Mouse (Mus musculus): ENCODE data around the gene Tagln. TPM values are rescaled to one million over a fixed set of nuclear protein-coding genes. Genes with fewer than 3 reads are reported as not detected.
A peak's percentile ranks its signal among the peaks of the same experiment; 100 is the strongest.

Tagln gene
- polyA plus RNA-seq, 1 experiment from 2014 or later: 6.5 TPM

DNA sequence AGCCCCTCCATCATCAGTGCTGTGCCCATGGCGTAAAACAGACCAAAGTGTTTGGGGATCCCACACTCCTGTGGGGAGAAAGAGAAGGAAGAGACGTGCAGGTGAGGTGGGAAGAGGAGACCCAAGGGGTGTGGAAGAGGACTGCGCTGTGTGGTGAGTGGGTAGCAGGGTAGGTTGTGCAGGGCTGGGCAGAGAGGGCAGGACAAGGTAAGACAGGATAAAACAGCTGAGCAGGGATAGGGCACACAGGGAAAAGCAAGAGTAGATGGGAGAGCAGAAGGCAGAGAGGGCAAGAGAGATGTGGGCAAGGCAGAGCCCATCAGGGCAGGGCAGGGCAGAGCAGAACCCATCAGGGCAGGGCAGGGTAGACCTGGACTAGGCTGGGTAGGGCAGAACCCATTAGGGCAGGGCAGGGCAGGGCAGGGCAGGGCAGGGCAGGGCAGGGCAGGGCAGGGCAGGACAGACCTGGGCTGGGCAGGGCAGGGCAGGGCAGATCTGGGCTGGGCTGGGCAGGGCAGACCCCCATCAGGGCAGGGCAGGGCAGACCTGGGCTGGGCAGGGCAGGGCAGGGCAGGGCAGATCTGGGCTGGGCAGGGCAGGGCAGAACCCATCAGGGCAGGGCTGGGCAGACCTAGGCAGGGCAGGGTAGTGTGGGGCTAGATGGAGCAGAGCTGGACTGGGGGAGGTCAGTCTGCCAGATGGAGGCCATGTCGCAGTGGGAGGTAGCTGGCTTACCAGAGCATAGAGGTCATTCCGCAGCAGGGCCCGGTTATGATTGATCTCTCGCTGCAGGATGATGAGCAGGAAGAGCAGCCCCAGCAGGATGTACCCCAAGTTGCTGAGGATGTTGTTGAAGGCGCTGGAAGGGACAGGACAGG lies 8.0 kb upstream of the Tagln start:
- H3K4me2 ChIP-seq: no peak overlapping the region
- no peak overlapping the region for H3K9ac ChIP-seq
- no peak for ATAC-seq (ENCODE audit: low FRiP score, low read depth)
- WGBS: 84% methylated on average over 8 of the region's 8 CpGs
- H3K36me3 ChIP-seq: peaks cover 74% of the 10 kb centered on the region
- no peaks in the 10 kb centered on the region for H3K9me3 ChIP-seq
- no peaks in the 10 kb centered on the region for H3K4me1 ChIP-seq (replicated peaks)
- no peak overlapping the region for H3K27ac ChIP-seq (replicated peaks)
- H3K4me3 ChIP-seq: no peak overlapping the region
- H3K27me3 ChIP-seq: no peaks in the 10 kb centered on the region

DNA sequence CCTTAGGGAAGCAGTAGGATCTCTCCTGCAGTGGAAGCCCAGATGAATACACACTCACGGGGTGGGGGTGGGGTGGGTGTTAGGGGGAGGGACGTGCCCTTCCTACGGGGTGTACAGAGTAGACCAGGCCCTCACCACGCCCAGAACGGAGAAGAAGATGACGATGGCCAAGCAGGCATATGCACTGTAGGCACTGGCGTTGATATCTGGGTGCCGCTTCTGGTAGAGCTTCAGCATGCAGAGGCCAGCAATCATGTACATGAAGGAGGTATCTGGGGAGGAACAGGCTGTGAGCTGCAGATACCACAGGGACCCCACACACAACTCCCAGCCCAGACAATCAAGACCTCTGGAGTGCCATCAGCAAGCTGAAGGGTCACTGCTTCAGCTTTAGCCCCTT lies 7.1 kb upstream of the Tagln start:
- Histone ChIP-seq H3K4me3 (no peak overlapping the region), H3K27me3 (no peaks in the 10 kb centered on the region), H3K4me2 (no peak overlapping the region), H3K9ac (no peak overlapping the region), H3K9me3 (no peaks in the 10 kb centered on the region), H3K4me1 (replicated peaks) (no peaks in the 10 kb centered on the region), H3K27ac (replicated peaks) (no peak overlapping the region), H3K36me3 (peaks cover 75% of the 10 kb centered on the region)
- ATAC-seq (ENCODE audit: low FRiP score, low read depth): no peak
- 93% methylated on average over 8 of the region's 8 CpGs for WGBS

DNA sequence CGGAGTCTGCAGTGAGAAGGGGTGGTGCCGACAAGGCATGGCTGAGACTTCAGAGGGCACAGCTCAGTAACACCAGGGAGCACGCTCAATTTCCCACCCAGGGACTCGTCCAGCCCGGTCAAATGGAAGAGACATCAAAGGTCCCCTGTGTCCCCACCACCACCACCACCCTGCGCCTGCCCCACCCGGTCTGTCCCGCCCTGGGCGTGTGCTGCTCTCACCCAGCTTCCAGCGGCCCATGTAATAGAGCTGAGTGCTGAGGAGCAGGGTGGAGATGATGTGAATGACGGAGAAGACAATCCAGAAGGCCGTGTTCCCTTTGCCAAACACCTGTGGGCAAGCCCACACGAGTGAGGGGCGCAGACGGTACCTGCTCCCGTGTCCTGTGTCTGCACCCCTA lies 6.6 kb upstream of the Tagln start:
- Histone ChIP-seq H3K4me2 (no peak overlapping the region), H3K27me3 (no peaks in the 10 kb centered on the region), H3K9me3 (no peaks in the 10 kb centered on the region), H3K9ac (no peak overlapping the region), H3K4me3 (no peak overlapping the region), H3K4me1 (replicated peaks) (no peaks in the 10 kb centered on the region), H3K27ac (replicated peaks) (no peak overlapping the region), H3K36me3 (peaks cover 73% of the 10 kb centered on the region)
- no peak for ATAC-seq (ENCODE audit: low FRiP score, low read depth)
- WGBS: 97% methylated on average over 16 of the region's 16 CpGs

DNA sequence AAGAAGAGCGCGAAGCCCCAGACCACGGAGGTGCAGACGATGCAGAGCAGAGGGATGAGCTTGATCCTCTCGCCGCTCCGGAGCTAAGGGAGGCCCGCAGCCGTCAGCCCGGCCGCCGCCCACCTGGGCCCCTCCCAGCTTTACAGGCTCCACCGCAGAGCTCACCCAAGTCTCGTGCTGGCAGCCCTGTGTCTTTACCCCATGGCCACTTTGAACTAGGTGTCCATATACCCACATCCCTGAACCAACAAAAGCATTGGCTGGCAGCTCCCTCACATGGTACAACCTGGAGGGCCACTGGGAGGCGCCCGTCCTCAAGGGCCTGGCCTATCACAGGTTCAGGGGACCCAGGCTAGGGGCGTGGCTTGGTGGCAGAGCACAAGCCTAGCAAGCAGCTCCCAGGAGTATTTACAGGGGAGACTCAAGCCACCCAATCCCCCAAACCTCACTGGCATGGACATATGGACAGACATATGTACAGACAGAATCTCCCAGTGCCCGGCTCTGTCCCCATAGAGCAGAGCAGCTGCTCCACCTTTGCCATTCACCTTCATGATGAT lies 5.6 kb upstream of the Tagln start:
- no peak for ATAC-seq (ENCODE audit: low FRiP score, low read depth)
- Histone ChIP-seq H3K4me1 (replicated peaks) (no peaks in the 10 kb centered on the region), H3K27me3 (no peaks in the 10 kb centered on the region), H3K36me3 (peaks cover 63% of the 10 kb centered on the region), H3K27ac (replicated peaks) (no peak overlapping the region), H3K9me3 (no peaks in the 10 kb centered on the region), H3K9ac (no peak overlapping the region), H3K4me2 (no peak overlapping the region), H3K4me3 (no peak overlapping the region)
- WGBS: 59% methylated on average over 18 of the region's 18 CpGs

DNA sequence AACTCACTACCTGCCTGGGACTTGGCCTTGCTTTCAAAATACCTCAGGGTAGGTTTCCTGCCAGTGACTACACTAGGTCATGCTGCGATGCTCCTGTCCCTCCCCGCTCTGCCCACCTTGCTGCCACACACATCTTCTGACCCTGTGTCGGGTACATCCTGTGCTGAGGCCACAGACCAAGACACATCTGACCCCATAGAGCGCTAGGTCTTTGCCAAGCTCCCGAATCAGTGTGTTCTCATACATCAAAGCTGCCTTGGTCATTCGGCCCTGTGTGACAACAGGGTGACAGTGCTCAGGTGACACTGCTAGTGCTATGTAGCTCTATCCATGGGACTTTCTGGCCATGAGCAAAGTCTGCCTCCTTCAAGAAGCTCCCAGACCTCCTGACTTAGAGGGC lies 3.9 kb upstream of the Tagln start:
- Histone ChIP-seq H3K4me1 (replicated peaks) (0 out of 2 replicates have a peak, but pooled peaks cover 6% of the 10 kb centered on the region), H3K9ac (no peak overlapping the region), H3K27me3 (no peaks in the 10 kb centered on the region), H3K9me3 (no peaks in the 10 kb centered on the region), H3K36me3 (peaks cover 47% of the 10 kb centered on the region), H3K27ac (replicated peaks) (no peak overlapping the region), H3K4me2 (no peak overlapping the region), H3K4me3 (no peak overlapping the region)
- WGBS: 92% methylated on average over 6 of the region's 6 CpGs
- ATAC-seq (ENCODE audit: low FRiP score, low read depth): no peak

DNA sequence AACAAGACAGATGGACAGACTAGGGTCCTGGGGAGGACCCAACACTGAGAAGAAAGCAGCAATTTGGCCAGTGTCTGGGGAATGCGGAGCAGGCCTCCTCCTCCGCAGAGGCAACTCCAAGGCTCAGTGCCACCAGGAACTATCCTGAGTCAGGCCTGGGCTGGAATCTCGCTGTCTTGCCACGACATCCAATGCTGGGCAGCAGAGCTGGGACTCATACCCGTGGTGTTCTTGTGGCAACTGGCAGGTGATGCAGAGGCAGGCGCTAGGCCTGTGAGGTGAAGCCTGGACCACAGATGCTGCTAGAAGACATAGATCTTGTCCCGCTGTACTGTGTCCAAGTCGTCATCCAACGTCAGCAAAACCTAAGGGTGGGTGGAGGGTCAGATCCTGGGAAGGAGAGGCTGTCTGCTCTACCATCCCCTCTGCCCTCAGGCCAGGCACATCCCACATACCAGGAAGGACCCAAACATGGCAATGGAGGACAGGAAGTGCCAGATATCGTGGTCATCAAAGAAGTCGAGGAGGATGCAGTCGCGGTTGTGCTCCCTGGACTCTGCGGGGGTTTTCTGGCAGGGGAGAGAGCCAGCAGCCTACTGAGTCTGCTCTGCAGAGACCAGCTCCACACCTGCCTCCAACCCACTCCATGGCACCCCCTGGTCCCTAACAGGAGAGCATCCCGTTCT lies 3.2 kb upstream of the Tagln start:
- H3K9me3 ChIP-seq: no peaks in the 10 kb centered on the region
- H3K36me3 ChIP-seq: peaks cover 47% of the 10 kb centered on the region
- no peak overlapping the region for H3K9ac ChIP-seq
- H3K27me3 ChIP-seq: no peaks in the 10 kb centered on the region
- WGBS: 91% methylated on average over 15 of the region's 15 CpGs
- H3K4me3 ChIP-seq: no peak overlapping the region
- H3K4me2 ChIP-seq: no peak overlapping the region
- 0 out of 2 replicates have a peak, but pooled peaks cover 6% of the 10 kb centered on the region for H3K4me1 ChIP-seq (replicated peaks)
- H3K27ac ChIP-seq (replicated peaks): no peak overlapping the region
- ATAC-seq (ENCODE audit: low FRiP score, low read depth): 0 out of 2 replicates have a peak, but pooled peaks have one; percentile 17

DNA sequence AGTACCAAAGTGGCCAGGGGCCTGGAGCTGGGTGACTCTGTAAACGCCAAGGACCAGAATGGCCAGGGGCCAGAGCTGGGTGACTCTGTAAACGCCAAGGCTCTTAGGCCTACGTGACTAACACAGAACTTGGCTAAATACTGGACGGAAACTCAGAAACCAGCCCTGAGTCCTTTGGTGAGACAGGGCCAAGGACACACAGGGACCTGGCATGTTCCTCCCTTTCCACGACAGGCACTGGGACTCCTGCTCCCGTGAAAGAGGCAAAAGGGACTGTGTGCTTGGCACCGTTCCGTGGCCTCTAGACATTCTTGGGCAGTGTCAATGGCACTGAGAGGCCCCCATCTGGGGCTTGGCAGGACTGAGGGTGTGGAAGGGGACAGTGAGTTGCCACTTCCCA lies 2.2 kb upstream of the Tagln start:
- no peak for ATAC-seq (ENCODE audit: low FRiP score, low read depth)
- H3K27me3 ChIP-seq: no peaks in the 10 kb centered on the region
- WGBS: 91% methylated on average over 8 of the region's 8 CpGs
- H3K27ac ChIP-seq (replicated peaks): no peak overlapping the region
- no peaks in the 10 kb centered on the region for H3K9me3 ChIP-seq
- 0 out of 2 replicates have a peak, but pooled peaks cover 6% of the 10 kb centered on the region for H3K4me1 ChIP-seq (replicated peaks)
- no peak overlapping the region for H3K4me3 ChIP-seq
- H3K36me3 ChIP-seq: peaks cover 40% of the 10 kb centered on the region
- no peak overlapping the region for H3K4me2 ChIP-seq
- H3K9ac ChIP-seq: no peak overlapping the region

DNA sequence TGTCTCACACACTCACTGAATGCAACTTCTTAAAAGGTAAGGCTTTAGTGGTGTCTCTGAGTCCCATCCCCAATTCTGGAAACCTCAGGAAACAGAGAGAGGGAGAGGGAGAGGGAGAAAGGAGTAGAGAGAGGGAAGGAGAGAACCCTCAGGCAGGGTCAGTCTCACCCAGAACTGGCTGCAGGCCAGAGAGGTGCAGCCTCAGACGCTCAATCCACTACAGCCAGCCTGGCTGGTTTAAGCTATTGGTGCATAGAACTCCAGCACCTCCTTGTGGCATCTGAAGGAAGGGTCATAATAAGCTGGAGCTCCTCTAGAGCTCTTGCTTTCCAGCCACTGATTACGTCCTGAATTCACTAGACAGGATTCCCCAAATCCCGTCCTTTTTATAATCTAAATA lies 1.0 kb upstream of the Tagln start:
- Histone ChIP-seq H3K9me3 (no peaks in the 10 kb centered on the region), H3K4me1 (replicated peaks) (0 out of 2 replicates have a peak, but pooled peaks cover 6% of the 10 kb centered on the region), H3K9ac (no peak overlapping the region), H3K36me3 (peaks cover 29% of the 10 kb centered on the region), H3K27ac (replicated peaks) (no peak overlapping the region), H3K4me3 (no peak overlapping the region), H3K27me3 (no peaks in the 10 kb centered on the region), H3K4me2 (no peak overlapping the region)
- peak; percentile 66; the same call in 1 of the 2 replicates for ATAC-seq (ENCODE audit: low FRiP score, low read depth)
- WGBS: 34% methylated on average over 3 of the region's 3 CpGs

DNA sequence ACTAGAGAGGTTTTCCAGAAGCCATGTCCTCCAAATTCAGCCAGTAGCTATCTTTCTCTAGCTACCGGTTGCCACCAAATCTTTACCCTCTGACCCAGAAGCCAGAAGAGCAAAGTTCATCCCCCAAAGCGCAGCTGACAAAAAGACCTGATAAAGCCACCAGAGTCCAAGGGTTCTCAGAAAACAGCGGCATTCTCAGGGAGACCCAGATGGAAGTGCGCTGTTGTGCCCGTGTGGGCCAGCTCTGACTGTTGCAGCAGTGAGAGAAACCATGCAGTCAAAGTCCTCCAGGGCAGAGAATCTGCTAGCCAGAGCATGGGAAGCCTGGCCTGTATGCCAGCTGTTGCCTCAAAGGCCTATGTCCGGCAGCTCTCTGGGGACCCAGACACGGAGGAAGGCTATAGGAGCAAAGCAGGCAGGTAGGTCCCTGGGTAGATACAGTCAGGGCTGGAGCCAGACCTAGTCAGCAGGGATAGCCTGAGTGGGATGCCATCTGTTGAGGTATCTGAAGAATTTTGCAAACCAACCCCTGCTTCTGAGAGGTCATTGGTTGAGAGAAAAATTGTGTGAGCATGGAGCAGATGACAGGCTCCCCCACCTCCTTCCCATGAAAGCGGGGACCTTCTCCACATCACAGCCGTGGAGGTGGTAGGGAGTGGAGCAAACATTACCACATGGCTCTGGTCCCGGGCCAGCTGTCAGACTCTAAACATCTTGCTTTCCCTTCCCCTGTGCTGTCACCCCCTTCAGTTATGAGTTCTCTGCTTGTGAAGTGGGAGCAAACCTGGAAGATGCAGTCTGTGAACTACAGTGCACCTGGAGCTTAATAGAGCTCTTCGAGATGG lies 3.1 kb downstream of the Tagln start:
- WGBS: 79% methylated on average over 11 of the region's 11 CpGs
- Histone ChIP-seq H3K27me3 (no peaks in the 10 kb centered on the region), H3K4me3 (no peak overlapping the region), H3K4me1 (replicated peaks) (0 out of 2 replicates have a peak, but pooled peaks cover 6% of the 10 kb centered on the region), H3K9me3 (no peaks in the 10 kb centered on the region), H3K4me2 (no peak overlapping the region), H3K27ac (replicated peaks) (no peak overlapping the region), H3K9ac (no peak overlapping the region), H3K36me3 (peaks cover 37% of the 10 kb centered on the region)
- no peak for ATAC-seq (ENCODE audit: low FRiP score, low read depth)

DNA sequence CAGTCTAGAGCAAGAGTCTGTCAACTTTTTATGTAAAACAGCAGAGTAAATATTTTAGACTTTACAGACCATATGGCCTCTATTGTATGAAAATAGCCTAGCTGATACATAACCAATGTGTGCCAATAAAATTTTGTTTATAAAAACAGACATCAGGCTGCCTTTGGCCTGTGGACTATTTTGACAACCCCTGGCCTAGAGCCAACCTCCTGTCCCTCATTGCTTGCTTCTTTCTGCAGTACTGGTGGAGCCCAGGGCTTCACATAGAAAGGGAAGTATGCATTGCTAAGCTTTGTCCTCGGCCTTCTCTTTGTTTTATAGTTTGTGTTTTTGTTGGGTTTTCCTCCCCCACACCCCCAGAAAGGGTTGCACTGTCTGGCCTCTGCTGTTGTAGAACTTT lies 3.9 kb downstream of the Tagln start:
- Histone ChIP-seq H3K9ac (no peak overlapping the region), H3K9me3 (no peaks in the 10 kb centered on the region), H3K4me2 (no peak overlapping the region), H3K4me1 (replicated peaks) (0 out of 2 replicates have a peak, but pooled peaks cover 6% of the 10 kb centered on the region), H3K27ac (replicated peaks) (no peak overlapping the region), H3K36me3 (peaks cover 45% of the 10 kb centered on the region), H3K27me3 (no peaks in the 10 kb centered on the region), H3K4me3 (no peak overlapping the region)
- ATAC-seq (ENCODE audit: low FRiP score, low read depth): no peak
- WGBS: 36% methylated on average over 1 of the region's 1 CpGs

DNA sequence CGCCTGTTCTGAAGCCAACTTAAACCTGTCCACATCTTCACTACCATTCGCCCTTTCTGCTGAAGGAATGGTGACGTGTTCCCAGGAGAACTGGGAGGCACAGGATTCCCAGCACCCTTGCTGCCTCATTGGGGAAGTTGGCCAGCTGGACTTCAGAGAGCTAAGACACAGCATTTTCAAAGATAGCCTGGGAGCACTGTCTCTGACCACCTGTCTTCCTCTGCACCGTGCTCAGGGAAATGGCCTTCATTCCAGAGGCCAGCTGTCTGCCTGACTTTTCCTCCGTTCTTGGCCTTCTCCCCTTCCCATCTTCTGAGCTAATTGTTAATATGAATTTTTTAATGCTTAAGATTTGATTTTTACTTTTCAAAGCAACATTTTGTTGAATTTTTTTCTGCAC lies 6.6 kb downstream of the Tagln start:
- no peak for ATAC-seq (ENCODE audit: low FRiP score, low read depth)
- WGBS: 85% methylated on average over 5 of the region's 5 CpGs

More for the DNA sequence above, 6.6 kb downstream of the Tagln start:
- Histone ChIP-seq H3K9me3 (no peaks in the 10 kb centered on the region), H3K27ac (replicated peaks) (no peak overlapping the region), H3K9ac (no peak overlapping the region), H3K36me3 (peaks cover 64% of the 10 kb centered on the region), H3K4me3 (no peak overlapping the region), H3K4me2 (no peak overlapping the region), H3K27me3 (no peaks in the 10 kb centered on the region), H3K4me1 (replicated peaks) (no peaks in the 10 kb centered on the region)
